Mouse (Mus musculus): ENCODE results near the gene Fthl17b.
A peak's percentile ranks its signal among the peaks of the same experiment; 100 is the strongest.
"Not testable (repeated sequence)": the region's sequence is repeated elsewhere in the genome, so short reads cannot be mapped to it uniquely, and the experiment has no call there.

- peak; percentile 50 for TF ChIP-seq CTCF (IDR thresholded peaks at IDR 0.05; ENCODE audit: low read depth, low read length)
- TF ChIP-seq POLR2A (IDR thresholded peaks at IDR 0.05; ENCODE audit: insufficient read depth, low read length); EP300 (IDR thresholded peaks at IDR 0.05; ENCODE audit: insufficient read depth, low read depth, low read length): not testable (repeated sequence)
Measured at GRCm38 (mm10) chrX:8948130-8948805, 14.5 kb downstream of the Fthl17b start.
